In genomic region chr11:106789649-106790048, GRCm38 (mm10) we compare ENCODE assay signal across 7 mouse cellular contexts. TPM values are rescaled to one million over a fixed set of nuclear protein-coding genes. Genes with fewer than 3 reads are reported as not detected.
DNase-seq lines count a peak whose midpoint lies in the region; ATAC-seq and TF ChIP-seq lines count a peak whose summit lies in the region.

No protein-coding gene starts in this region.

- H3K9me3 ChIP-seq in hindbrain, embryonic 14.5 days (ENCODE audit: control insufficient read depth, low read length), result no peaks in the 10 kb centered on the region

- peak overlapping the region; percentile 98 for H3K27ac ChIP-seq in liver, adult 2 months (replicated peaks; ENCODE audit: insufficient read depth, low read depth, low read length)
- H3K27ac ChIP-seq in cortical plate, adult 2 months (ENCODE audit: insufficient read depth, low read length), result peak overlapping the region; percentile 45; the same call in 1 of the 2 replicates
- peak overlapping the region; percentile 99 for H3K27ac ChIP-seq in hindbrain, embryonic 14.5 days

- ATAC-seq in hindbrain, embryonic 14.5 days (ENCODE audit: low FRiP score), result no peak
- no peak for ATAC-seq in erythroid progenitor cell, adult 5-6 weeks (replicated peaks; ENCODE audit: low FRiP score, poor library complexity, severe bottlenecking)

- WGBS in liver, adult 2 months, result 0% methylated on average over 6 of the region's 6 CpGs
- WGBS in hindbrain, embryonic 14.5 days, result 0% methylated on average over 6 of the region's 6 CpGs

- peak overlapping the region; percentile 86 for H3K4me2 ChIP-seq in hindbrain, embryonic 14.5 days (replicated peaks)
- H3K4me2 ChIP-seq in myocyte (ENCODE audit: low read depth), result peak overlapping the region; percentile 72

- H3ac ChIP-seq in myocyte (ENCODE audit: control insufficient read depth, insufficient read length), result peak overlapping the region; percentile 49

- no peak for TF ChIP-seq POLR2A in liver, adult 2 months (IDR thresholded peaks at IDR 0.05; ENCODE audit: extremely low read depth, insufficient read depth, low read length)
- no peak for TF ChIP-seq POLR2A in cortical plate, adult 2 months (IDR thresholded peaks at IDR 0.05; ENCODE audit: extremely low read depth, insufficient read depth, low read length)
- no peak for TF ChIP-seq POLR2A in myocyte (IDR thresholded peaks at IDR 0.05; ENCODE audit: insufficient read length, low read depth)

- H3K4me3 ChIP-seq in liver, adult 2 months (ENCODE audit: insufficient read depth, low read depth, low read length), result peak overlapping the region; percentile 81
- H3K4me3 ChIP-seq in cortical plate, adult 2 months (ENCODE audit: insufficient read depth, low read length), result peak overlapping the region; percentile 68
- H3K4me3 ChIP-seq in hindbrain, embryonic 14.5 days (replicated peaks; ENCODE audit: low read length), result peak overlapping the region; percentile 72
- peak overlapping the region; percentile 92 for H3K4me3 ChIP-seq in myocyte

- TF ChIP-seq CTCF in liver, adult 2 months (IDR thresholded peaks at IDR 0.05; ENCODE audit: low read depth, low read length), result no peak
- no peak for TF ChIP-seq CTCF in cortical plate, adult 2 months (IDR thresholded peaks at IDR 0.05; ENCODE audit: extremely low read depth, insufficient read depth, low read length)

- peaks cover 28% of the 10 kb centered on the region for H3K36me3 ChIP-seq in liver, adult 2 months (ENCODE audit: control insufficient read depth, insufficient read depth, low read length)
- peaks cover 52% of the 10 kb centered on the region for H3K36me3 ChIP-seq in hindbrain, embryonic 14.5 days (replicated peaks; ENCODE audit: control insufficient read depth, insufficient read depth)
- peaks cover 43% of the 10 kb centered on the region for H3K36me3 ChIP-seq in myocyte (ENCODE audit: control insufficient read depth, insufficient read depth)

- peak; percentile 52 for DNase-seq in liver, adult 2 months (ENCODE audit: extremely low read depth, low read depth, low spot score)
- no peak for DNase-seq in liver
- DNase-seq in hindbrain, embryonic 14.5 days (ENCODE audit: low spot score), result peak; percentile 53
- no peak for DNase-seq in T-cell, adult 2 months (ENCODE audit: low spot score)

- H3K79me2 ChIP-seq in liver, adult 2 months (ENCODE audit: control insufficient read depth, insufficient read depth, low read length), result peaks cover 6% of the 10 kb centered on the region; the same call in 1 of the 2 replicates
- H3K79me2 ChIP-seq in myocyte (ENCODE audit: control insufficient read depth, insufficient read depth), result peaks cover 60% of the 10 kb centered on the region

- H3K27me3 ChIP-seq in liver, adult 2 months (ENCODE audit: control insufficient read depth, insufficient read depth, low read length), result no peaks in the 10 kb centered on the region
- no peaks in the 10 kb centered on the region for H3K27me3 ChIP-seq in hindbrain, embryonic 14.5 days (ENCODE audit: control insufficient read depth, insufficient read depth, low read length)
- no peaks in the 10 kb centered on the region for H3K27me3 ChIP-seq in myocyte (ENCODE audit: control insufficient read depth, insufficient read depth, insufficient read length)

- peaks cover 1% of the 10 kb centered on the region; the same call in 1 of the 2 replicates for H3K4me1 ChIP-seq in liver, adult 2 months (ENCODE audit: control insufficient read depth, insufficient read depth, low read length)
- H3K4me1 ChIP-seq in cortical plate, adult 2 months (ENCODE audit: control insufficient read depth, insufficient read depth, low read length), result 0 out of 2 replicates have a peak, but pooled peaks cover 2% of the 10 kb centered on the region
- H3K4me1 ChIP-seq in hindbrain, embryonic 14.5 days (replicated peaks; ENCODE audit: control insufficient read depth, insufficient read depth, low read length), result peaks cover 27% of the 10 kb centered on the region

- peak overlapping the region; percentile 93 for H3K9ac ChIP-seq in liver, adult 2 months (ENCODE audit: low read depth, low read length)
- H3K9ac ChIP-seq in hindbrain, embryonic 14.5 days, result peak overlapping the region; percentile 99

TF ChIP-seq in myocyte, 11 proteins besides CTCF, POLR2A, EP300 and RAD21:
- TF ChIP-seq MYOG (IDR thresholded peaks at IDR 0.05; ENCODE audit: control insufficient read depth in 1 of 3, insufficient read depth in 1 of 3, insufficient read length in 2 of 3, low read depth in 2 of 3), result no peak
- TF ChIP-seq CEBPB (IDR thresholded peaks at IDR 0.05; ENCODE audit: insufficient read depth, poor library complexity, severe bottlenecking), result no peak
- TF ChIP-seq TCF12 (IDR thresholded peaks at IDR 0.05; ENCODE audit: insufficient read depth, poor library complexity, severe bottlenecking), result no peak
- TF ChIP-seq E2F4 (IDR thresholded peaks at IDR 0.05; ENCODE audit: insufficient read depth), result no peak
- TF ChIP-seq MYOD1 (IDR thresholded peaks at IDR 0.05; ENCODE audit: control insufficient read depth in 1 of 3, insufficient read length in 2 of 3, low read depth in 2 of 3), result no peak
- TF ChIP-seq REST (IDR thresholded peaks at IDR 0.05; ENCODE audit: insufficient read depth, insufficient read length), result no peak
TF ChIP-seq in myocyte: peak in this region for 0.

RNA-seq across cellular contexts. Expression of gene Cep95, which starts 0.6 kb away (rescaled TPM):
- 5.8 and 8.4 TPM in 2 replicates for total RNA-seq in liver, adult 2 months (2014; rRNA removed)
- 0.96 and 1.2 TPM in 2 replicates for polyA plus RNA-seq in liver, adult 2 months (2012; rRNA removed)
- 15.5 and 21.0 TPM in 2 replicates for polyA plus RNA-seq in cortical plate, adult 2 months (2012; rRNA removed)
- polyA plus RNA-seq in hindbrain, embryonic 14.5 days (2014; fragmentation: Nextera tagmentation; extraction: Ambion mirVana), result 10.8 and 11.4 TPM in 2 replicates
- polyA plus RNA-seq in myocyte (2012; fragmentation: generic; extraction: Trizol), result 3.5 TPM
- total RNA-seq in erythroid progenitor cell, adult 5-6 weeks (2015; ENCODE audit: low replicate concordance), result 60.8 and 66.3 TPM in 2 replicates
- 39.8 and 61.5 TPM in 2 replicates for total RNA-seq in erythroid progenitor cell, adult 5-6 weeks (2017; ENCODE audit: low replicate concordance)

RNA-seq across cellular contexts. Expression of gene Ddx5, which starts 0.7 kb away (rescaled TPM):
- 218 and 224 TPM in 2 replicates for total RNA-seq in liver, adult 2 months (2014; rRNA removed)
- polyA plus RNA-seq in liver, adult 2 months (2012; rRNA removed), result 273 and 389 TPM in 2 replicates
- 408 and 412 TPM in 2 replicates for polyA plus RNA-seq in cortical plate, adult 2 months (2012; rRNA removed)
- polyA plus RNA-seq in hindbrain, embryonic 14.5 days (2014; fragmentation: Nextera tagmentation; extraction: Ambion mirVana), result 417 and 429 TPM in 2 replicates
- polyA plus RNA-seq in myocyte (2012; fragmentation: generic; extraction: Trizol), result 198 TPM
- 493 and 595 TPM in 2 replicates for total RNA-seq in erythroid progenitor cell, adult 5-6 weeks (2015; ENCODE audit: low replicate concordance)
- total RNA-seq in erythroid progenitor cell, adult 5-6 weeks (2017; ENCODE audit: low replicate concordance), result 692 and 836 TPM in 2 replicates

RNA-seq across cellular contexts. Expression of gene Polg2, which starts 10.3 kb away (rescaled TPM):
- total RNA-seq in liver, adult 2 months (2014; rRNA removed), result 12.6 and 13.0 TPM in 2 replicates
- 5.8 and 6.4 TPM in 2 replicates for polyA plus RNA-seq in liver, adult 2 months (2012; rRNA removed)
- polyA plus RNA-seq in cortical plate, adult 2 months (2012; rRNA removed), result 3.8 and 4.8 TPM in 2 replicates
- polyA plus RNA-seq in hindbrain, embryonic 14.5 days (2014; fragmentation: Nextera tagmentation; extraction: Ambion mirVana), result 8.6 and 9.7 TPM in 2 replicates
- 4.4 TPM for polyA plus RNA-seq in myocyte (2012; fragmentation: generic; extraction: Trizol)
- 3.2 and 4.6 TPM in 2 replicates for total RNA-seq in erythroid progenitor cell, adult 5-6 weeks (2015; ENCODE audit: low replicate concordance)
- total RNA-seq in erythroid progenitor cell, adult 5-6 weeks (2017; ENCODE audit: low replicate concordance), result 1.4 and 3.9 TPM in 2 replicates

RNA-seq across cellular contexts. Expression of gene Milr1, which starts 38.6 kb away (rescaled TPM):
- 0.37 and 1.1 TPM in 2 replicates for total RNA-seq in liver, adult 2 months (2014; rRNA removed)
- polyA plus RNA-seq in liver, adult 2 months (2012; rRNA removed), result 0.10 TPM in 2 replicates
- 0.23 and 0.38 TPM in 2 replicates for polyA plus RNA-seq in cortical plate, adult 2 months (2012; rRNA removed)
- 0.74 and 0.79 TPM in 2 replicates for polyA plus RNA-seq in hindbrain, embryonic 14.5 days (2014; fragmentation: Nextera tagmentation; extraction: Ambion mirVana)
- 7.7 TPM for polyA plus RNA-seq in myocyte (2012; fragmentation: generic; extraction: Trizol)
- 7.9 and 10.5 TPM in 2 replicates for total RNA-seq in erythroid progenitor cell, adult 5-6 weeks (2015; ENCODE audit: low replicate concordance)
- 9.1 and 13.4 TPM in 2 replicates for total RNA-seq in erythroid progenitor cell, adult 5-6 weeks (2017; ENCODE audit: low replicate concordance)

RNA-seq across cellular contexts. Expression of gene Pecam1, which starts 39.2 kb away (rescaled TPM):
- total RNA-seq in liver, adult 2 months (2014; rRNA removed), result 14.6 and 16.7 TPM in 2 replicates
- 5.0 and 5.4 TPM in 2 replicates for polyA plus RNA-seq in liver, adult 2 months (2012; rRNA removed)
- 20.4 TPM in 2 replicates for polyA plus RNA-seq in cortical plate, adult 2 months (2012; rRNA removed)
- polyA plus RNA-seq in hindbrain, embryonic 14.5 days (2014; fragmentation: Nextera tagmentation; extraction: Ambion mirVana), result 16.0 and 16.9 TPM in 2 replicates
- polyA plus RNA-seq in myocyte (2012; fragmentation: generic; extraction: Trizol), result 0.01 TPM
- total RNA-seq in erythroid progenitor cell, adult 5-6 weeks (2015; ENCODE audit: low replicate concordance), result 7.1 and 16.6 TPM in 2 replicates
- 5.5 and 7.2 TPM in 2 replicates for total RNA-seq in erythroid progenitor cell, adult 5-6 weeks (2017; ENCODE audit: low replicate concordance)

Comparison
In these comparisons a context has a peak if more than half of its experiments do, and no peak if none do; other contexts are left out.
1. DNase-seq: peak in liver, adult 2 months (single experiment) and hindbrain, embryonic 14.5 days (single experiment); none in liver (single experiment) and T-cell, adult 2 months (single experiment).
2. H3K27ac ChIP-seq: peak in every context shown above with its lines; median percentile 99 in hindbrain, embryonic 14.5 days; 98 in liver, adult 2 months; 45 in cortical plate, adult 2 months.
3. Peak in every context shown above with its lines, with median percentiles within 50 percentile points of each other: H3K4me3 ChIP-seq.